Mouse (Mus musculus): Measurements from ENCODE around the gene Aspscr1.
"Not testable (repeated sequence)": the region's sequence is repeated elsewhere in the genome, so short reads cannot be mapped to it uniquely, and the experiment has no call there.

The Aspscr1 gene

GRCm38 (mm10) chr11:120642939-120643600, 29.7 kb upstream of the Aspscr1 start:
- DNase-seq (ENCODE audit: low spot score) = no peak

- peak; percentile 89 for DNase-seq (ENCODE audit: low spot score)
Observed at GRCm38 (mm10) chr11:120643601-120643987, 29.2 kb upstream of the Aspscr1 start, which contains the start of gene Pycr1. Gene Pycr1 (minus strand): TSS chr11:120643769.

- DNase-seq (ENCODE audit: low spot score) = no peak
Observed at GRCm38 (mm10) chr11:120647047-120647830, 25.5 kb upstream of the Aspscr1 start.

- DNase-seq (ENCODE audit: low spot score) = no peak
Observed at GRCm38 (mm10) chr11:120648001-120648476, 24.7 kb upstream of the Aspscr1 start, which contains the start of gene Myadml2. Gene Myadml2 (minus strand): TSS chr11:120648158.

GRCm38 (mm10) chr11:120651872-120652271, 20.9 kb upstream of the Aspscr1 start:
- no peak for DNase-seq (ENCODE audit: low spot score)

GRCm38 (mm10) chr11:120654741-120655140, 18.0 kb upstream of the Aspscr1 start:
- no peak for DNase-seq (ENCODE audit: low spot score)

- DNase-seq (ENCODE audit: low spot score) = no peak
Observed at GRCm38 (mm10) chr11:120657301-120657700, 15.5 kb upstream of the Aspscr1 start.

- no peak for DNase-seq (ENCODE audit: low spot score)
Observed at GRCm38 (mm10) chr11:120658876-120659410, 13.8 kb upstream of the Aspscr1 start.

- DNase-seq (ENCODE audit: low spot score) = no peak
Observed at GRCm38 (mm10) chr11:120659509-120660300, 13.1 kb upstream of the Aspscr1 start.

GRCm38 (mm10) chr11:120660301-120661075, 12.3 kb upstream of the Aspscr1 start:
- DNase-seq (ENCODE audit: low spot score) = no peak

- DNase-seq (ENCODE audit: low spot score) = no peak
Observed at GRCm38 (mm10) chr11:120661076-120661460, 11.7 kb upstream of the Aspscr1 start, which contains the start of gene Notum. Gene Notum (minus strand): TSS chr11:120661175.

- DNase-seq (ENCODE audit: low spot score) = no peak
Observed at GRCm38 (mm10) chr11:120662759-120663158, 10.0 kb upstream of the Aspscr1 start.

- no peak for DNase-seq (ENCODE audit: low spot score)
Observed at GRCm38 (mm10) chr11:120663714-120664113, 9.1 kb upstream of the Aspscr1 start.

GRCm38 (mm10) chr11:120665406-120665805, 7.4 kb upstream of the Aspscr1 start:
- no peak for DNase-seq (ENCODE audit: low spot score)

- DNase-seq (ENCODE audit: low spot score) = no peak
Observed at GRCm38 (mm10) chr11:120666617-120667016, 6.2 kb upstream of the Aspscr1 start.

- no peak for DNase-seq (ENCODE audit: low spot score)
Observed at GRCm38 (mm10) chr11:120673594-120674122, 885 bp downstream of the Aspscr1 start.

- DNase-seq (ENCODE audit: low spot score) = not testable (repeated sequence)
Observed at GRCm38 (mm10) chr11:120675875-120676274, 3.1 kb downstream of the Aspscr1 start.

- DNase-seq (ENCODE audit: low spot score) = no peak
Observed at GRCm38 (mm10) chr11:120676951-120677350, 4.2 kb downstream of the Aspscr1 start.

GRCm38 (mm10) chr11:120679909-120680308, 7.1 kb downstream of the Aspscr1 start:
- DNase-seq (ENCODE audit: low spot score) = no peak

- DNase-seq (ENCODE audit: low spot score) = no peak
Observed at GRCm38 (mm10) chr11:120682683-120683082, 9.9 kb downstream of the Aspscr1 start.

GRCm38 (mm10) chr11:120683536-120683935, 10.8 kb downstream of the Aspscr1 start:
- no peak for DNase-seq (ENCODE audit: low spot score)
